27 mouse cellular contexts compared by ENCODE assay signal in genomic region chr3:27658198-27658763, GRCm38 (mm10). TPM values are rescaled to one million over a fixed set of nuclear protein-coding genes. Genes with fewer than 3 reads are reported as not detected.
A peak's percentile ranks its signal among the peaks of the same experiment; 100 is the strongest.
DNase-seq lines count a peak whose midpoint lies in the region; ATAC-seq and TF ChIP-seq lines count a peak whose summit lies in the region.
"Had no signal": no experiment of that assay in that cellular context is flagged by ENCODE, and none has a peak within 500 bp of the region (broad histone marks: within the 10 kb centered on the region; RNA-seq: fewer than 3 reads in every experiment).

No protein-coding gene starts in this region.

- POLR2A ChIA-PET in Patski (lab: Charles Lee): interaction anchor here (0.6 to 0.8 kb wide), 3 partner anchors 37 to 72 kb away, joined by 3 to 5 read pairs (median 4); no protein-coding TSS in a partner anchor

- no peaks in the 10 kb centered on the region for H3K9me3 ChIP-seq in forebrain, embryonic 14.5 days (replicated peaks; ENCODE audit: control insufficient read depth, low read length)
- H3K9me3 ChIP-seq in forebrain, embryonic 12.5 days: no peaks in the 10 kb centered on the region
- H3K9me3 ChIP-seq in kidney, embryonic 15.5 days (replicated peaks): no peaks in the 10 kb centered on the region
- H3K9me3 ChIP-seq: embryonic facial prominence, embryonic 12.5 days; G1E; hindbrain, embryonic 10.5 days; hindbrain, embryonic 15.5 days; limb, embryonic 12.5 days; liver, embryonic 15.5 days; megakaryocyte, embryonic 14.5 days; midbrain, embryonic 12.5 days; neural tube, embryonic 12.5 days had no signal

- no peaks in the 10 kb centered on the region for H3K4me1 ChIP-seq in forebrain, embryonic 14.5 days (ENCODE audit: control insufficient read depth, insufficient read depth, low read length)
- peaks cover 9% of the 10 kb centered on the region for H3K4me1 ChIP-seq in forebrain, embryonic 12.5 days
- H3K4me1 ChIP-seq in kidney, embryonic 15.5 days: peaks cover 54% of the 10 kb centered on the region
- H3K4me1 ChIP-seq: megakaryocyte, embryonic 14.5 days had no signal

- H3K27ac ChIP-seq in forebrain, embryonic 14.5 days (ENCODE audit: low read depth, low read length): no peak overlapping the region
- no peak overlapping the region for H3K27ac ChIP-seq in forebrain, embryonic 12.5 days
- H3K27ac ChIP-seq in kidney, embryonic 15.5 days: no peak overlapping the region; the same call in 1 of the 2 replicates
- H3K27ac ChIP-seq: embryonic facial prominence, embryonic 12.5 days; hindbrain, embryonic 10.5 days; hindbrain, embryonic 15.5 days; layer of hippocampus, adult 2 months; left cerebral cortex, adult 2 months; limb, embryonic 12.5 days; liver, embryonic 15.5 days; midbrain, embryonic 12.5 days; neural tube, embryonic 12.5 days had no signal

- ATAC-seq in forebrain, embryonic 14.5 days: peak; percentile 52; the same call in 1 of the 2 replicates
- ATAC-seq in forebrain, embryonic 12.5 days (ENCODE audit: low FRiP score): no peak
- ATAC-seq in kidney, embryonic 15.5 days (replicated peaks; ENCODE audit: low FRiP score): no peak
- ATAC-seq in Patski: peak; percentile 53
- ATAC-seq: inflammation-experienced regulatory T-cells, adult 6 months had no signal

- no peak overlapping the region for H3K9ac ChIP-seq in forebrain, embryonic 14.5 days (ENCODE audit: low read length)
- no peak overlapping the region for H3K9ac ChIP-seq in forebrain, embryonic 12.5 days
- no peak overlapping the region for H3K9ac ChIP-seq in kidney, embryonic 15.5 days
- H3K9ac ChIP-seq: embryonic facial prominence, embryonic 12.5 days; hindbrain, embryonic 15.5 days; limb, embryonic 12.5 days; liver, embryonic 15.5 days; midbrain, embryonic 12.5 days; neural tube, embryonic 12.5 days had no signal

- in situ Hi-C loops in Patski (cut with MboI; ENCODE audit: low pct_unique_long_range_greater_than_20kb): loop anchor here (5.0 kb wide), 1 partner anchor 39 kb away; no protein-coding TSS in a partner anchor

- no peak overlapping the region for H3K4me2 ChIP-seq in forebrain, embryonic 14.5 days (ENCODE audit: low read length)
- H3K4me2 ChIP-seq in forebrain, embryonic 12.5 days: no peak overlapping the region
- no peak overlapping the region for H3K4me2 ChIP-seq in kidney, embryonic 15.5 days
- H3K4me2 ChIP-seq: embryonic facial prominence, embryonic 12.5 days; hindbrain, embryonic 15.5 days; limb, embryonic 12.5 days; liver, embryonic 15.5 days; midbrain, embryonic 12.5 days; neural tube, embryonic 12.5 days had no signal

- DNase-seq in forebrain, embryonic 14.5 days (ENCODE audit: low spot score): peak; percentile 44
- peak; percentile 47 for DNase-seq in kidney, adult 11 months
- DNase-seq in kidney, postnatal 4 days: no peak
- peak; percentile 44 for DNase-seq in kidney, postnatal 14 days
- DNase-seq in Patski (ENCODE audit: low read depth, low spot score): peak; percentile 93
- no peak for DNase-seq in ovary, postnatal 14 days (ENCODE audit: low spot score)
- DNase-seq: adrenal gland, postnatal 10 days; cerebellum, adult 9-10 months; embryo, embryonic 11 days; gastrocnemius, postnatal 10 days; thymus, adult 2 months; thymus, postnatal 36 days had no signal

- CTCF ChIA-PET in Patski (lab: Charles Lee): interaction anchor here (1.0 to 1.6 kb wide), 6 partner anchors 14 to 135 kb away, joined by 3 to 6 read pairs (median 4); no protein-coding TSS in a partner anchor

- no peaks in the 10 kb centered on the region for H3K27me3 ChIP-seq in forebrain, embryonic 14.5 days (replicated peaks; ENCODE audit: control insufficient read depth, insufficient read depth, low read length)
- H3K27me3 ChIP-seq in forebrain, embryonic 12.5 days: no peaks in the 10 kb centered on the region
- H3K27me3 ChIP-seq in kidney, embryonic 15.5 days: no peaks in the 10 kb centered on the region
- H3K27me3 ChIP-seq in Patski: no peaks in the 10 kb centered on the region
- H3K27me3 ChIP-seq: embryonic facial prominence, embryonic 12.5 days; hindbrain, embryonic 15.5 days; limb, embryonic 12.5 days; liver, embryonic 15.5 days; megakaryocyte, embryonic 14.5 days; midbrain, embryonic 12.5 days; neural tube, embryonic 12.5 days had no signal

- no peak overlapping the region for H3K4me3 ChIP-seq in forebrain, embryonic 14.5 days (ENCODE audit: low read depth, low read length)
- H3K4me3 ChIP-seq in forebrain, embryonic 12.5 days (replicated peaks): no peak overlapping the region
- no peak overlapping the region for H3K4me3 ChIP-seq in kidney, embryonic 15.5 days (replicated peaks)
- H3K4me3 ChIP-seq: embryonic facial prominence, embryonic 12.5 days; hindbrain, embryonic 10.5 days; hindbrain, embryonic 15.5 days; layer of hippocampus, adult 2 months; left cerebral cortex, adult 2 months; limb, embryonic 12.5 days; liver, embryonic 15.5 days; megakaryocyte, embryonic 14.5 days; midbrain, embryonic 12.5 days; myocyte; neural tube, embryonic 12.5 days had no signal

- 81% methylated on average over 4 of the region's 4 CpGs for WGBS in forebrain, embryonic 14.5 days
- 88% methylated on average over 4 of the region's 4 CpGs for WGBS in forebrain, embryonic 12.5 days
- WGBS in kidney, embryonic 15.5 days: 79% methylated on average over 4 of the region's 4 CpGs

- TF ChIP-seq CTCF in Patski (IDR thresholded peaks at IDR 0.05): no peak

- H3K36me3 ChIP-seq in forebrain, embryonic 14.5 days (ENCODE audit: control insufficient read depth, insufficient read depth, low read length): no peaks in the 10 kb centered on the region
- no peaks in the 10 kb centered on the region for H3K36me3 ChIP-seq in forebrain, embryonic 12.5 days (replicated peaks)
- peaks cover 3% of the 10 kb centered on the region; the same call in 1 of the 2 replicates for H3K36me3 ChIP-seq in kidney, embryonic 15.5 days
- H3K36me3 ChIP-seq: embryonic facial prominence, embryonic 12.5 days; G1E; hindbrain, embryonic 10.5 days; hindbrain, embryonic 15.5 days; limb, embryonic 12.5 days; liver, embryonic 15.5 days; midbrain, embryonic 12.5 days; neural tube, embryonic 12.5 days had no signal

RNA-seq across cellular contexts. Expression of gene Fndc3b, which starts 52.8 kb away (rescaled TPM):
- 4.7 and 6.9 TPM in 2 replicates for polyA plus RNA-seq in forebrain, embryonic 14.5 days (2014; fragmentation: Nextera tagmentation; extraction: Ambion mirVana)
- polyA plus RNA-seq in forebrain, embryonic 12.5 days (2016; fragmentation: Nextera tagmentation; extraction: Ambion mirVana): 10.6 and 13.2 TPM in 2 replicates
- polyA plus RNA-seq in kidney, embryonic 15.5 days (2015; fragmentation: Nextera tagmentation; extraction: Ambion mirVana): 27.9 and 32.8 TPM in 2 replicates
- 153 TPM for polyA plus RNA-seq in Patski (2021)
- polyA plus RNA-seq: G1E had no signal

Comparison
In these comparisons a context has a peak if more than half of its experiments do, and no peak if none do; other contexts are left out.
1. ATAC-seq: peak in forebrain, embryonic 14.5 days (single experiment) and Patski (single experiment); none in forebrain, embryonic 12.5 days (single experiment) and kidney, embryonic 15.5 days (single experiment).
2. DNase-seq: peak in forebrain, embryonic 14.5 days (single experiment), kidney, adult 11 months (single experiment), kidney, postnatal 14 days (single experiment) and Patski (single experiment); none in kidney, postnatal 4 days (0 of 2) and ovary, postnatal 14 days (single experiment).